19 mouse cellular contexts compared by ENCODE assay signal in genomic region chr2:130803706-130804105, GRCm38 (mm10).
DNase-seq lines count a peak whose midpoint lies in the region; ATAC-seq and TF ChIP-seq lines count a peak whose summit lies in the region.
"Had no signal": no experiment of that assay in that cellular context is flagged by ENCODE, and none has a peak within 500 bp of the region (broad histone marks: within the 10 kb centered on the region; RNA-seq: fewer than 3 reads in every experiment).

No protein-coding gene starts in this region.

- no peak overlapping the region for H3K4me3 ChIP-seq in hindbrain, postnatal 0 days (ENCODE audit: low read length)
- H3K4me3 ChIP-seq in hindbrain, embryonic 14.5 days (replicated peaks; ENCODE audit: low read length) = no peak overlapping the region
- H3K4me3 ChIP-seq in E14TG2a.4 (replicated peaks; ENCODE audit: low read length) = peak overlapping the region; percentile 72
- H3K4me3 ChIP-seq in forebrain, embryonic 12.5 days (replicated peaks) = no peak overlapping the region
- H3K4me3 ChIP-seq: heart, embryonic 10.5 days; kidney, embryonic 15.5 days; layer of hippocampus, adult 2 months; midbrain, embryonic 13.5 days had no signal

- H3K36me3 ChIP-seq in hindbrain, postnatal 0 days (ENCODE audit: insufficient read depth, low read length) = peaks cover 31% of the 10 kb centered on the region
- H3K36me3 ChIP-seq in hindbrain, embryonic 14.5 days (replicated peaks; ENCODE audit: control insufficient read depth, insufficient read depth) = peaks cover 68% of the 10 kb centered on the region
- peaks cover 10% of the 10 kb centered on the region for H3K36me3 ChIP-seq in E14TG2a.4 (ENCODE audit: insufficient read depth, low read length)
- H3K36me3 ChIP-seq in forebrain, embryonic 12.5 days (replicated peaks) = peaks cover 49% of the 10 kb centered on the region

- TF ChIP-seq CTCF in hindbrain, postnatal 0 days (IDR thresholded peaks at IDR 0.05; ENCODE audit: low read depth) = no peak
- TF ChIP-seq CTCF in E14TG2a.4 (conservative IDR thresholded peaks at IDR 0.05; ENCODE audit: low read length) = no peak

- H3K4me2 ChIP-seq in hindbrain, postnatal 0 days (ENCODE audit: low read depth, low read length) = no peak overlapping the region
- H3K4me2 ChIP-seq in hindbrain, embryonic 14.5 days (replicated peaks) = no peak overlapping the region
- no peak overlapping the region for H3K4me2 ChIP-seq in forebrain, embryonic 12.5 days
- H3K4me2 ChIP-seq: kidney, embryonic 15.5 days; midbrain, embryonic 13.5 days had no signal

- H3K27me3 ChIP-seq in hindbrain, postnatal 0 days (ENCODE audit: insufficient read depth, low read length) = no peaks in the 10 kb centered on the region
- no peaks in the 10 kb centered on the region for H3K27me3 ChIP-seq in hindbrain, embryonic 14.5 days (ENCODE audit: control insufficient read depth, insufficient read depth, low read length)
- H3K27me3 ChIP-seq in E14TG2a.4 (ENCODE audit: insufficient read depth, low read length) = no peaks in the 10 kb centered on the region
- H3K27me3 ChIP-seq in forebrain, embryonic 12.5 days = no peaks in the 10 kb centered on the region
- H3K27me3 ChIP-seq: CH12.LX; kidney, embryonic 15.5 days; midbrain, embryonic 13.5 days had no signal

- peak; percentile 20 for DNase-seq in cerebellum, adult 11 months
- DNase-seq in cerebellum, postnatal 4 days (ENCODE audit: low spot score in 2 of 2) = no peak
- DNase-seq in hindbrain, postnatal 0 days (ENCODE audit: low spot score) = peak; percentile 15
- no peak for DNase-seq in hindbrain, embryonic 14.5 days (ENCODE audit: low spot score)
- DNase-seq in cerebellum, postnatal 10 days = peak; percentile 54 to 66
- DNase-seq: embryo, embryonic 11 days; heart, postnatal 14 days; liver; lung, adult 18-20 months; lung, postnatal 4 days had no signal

- H3K9ac ChIP-seq in hindbrain, postnatal 0 days (replicated peaks; ENCODE audit: low read length) = no peak overlapping the region
- H3K9ac ChIP-seq in hindbrain, embryonic 14.5 days = no peak overlapping the region
- H3K9ac ChIP-seq in forebrain, embryonic 12.5 days = no peak overlapping the region
- H3K9ac ChIP-seq: kidney, embryonic 15.5 days; midbrain, embryonic 13.5 days had no signal

- H3K27ac ChIP-seq in hindbrain, postnatal 0 days = 0 out of 2 replicates have a peak overlapping the region, but pooled peaks have one; percentile 36
- H3K27ac ChIP-seq in hindbrain, embryonic 14.5 days = no peak overlapping the region
- H3K27ac ChIP-seq in forebrain, embryonic 12.5 days = no peak overlapping the region
- H3K27ac ChIP-seq: heart, embryonic 10.5 days; kidney, embryonic 15.5 days; layer of hippocampus, adult 2 months; midbrain, embryonic 13.5 days had no signal

- 62% methylated on average over 25 of the region's 25 CpGs for WGBS in hindbrain, postnatal 0 days
- 64% methylated on average over 25 of the region's 25 CpGs for WGBS in hindbrain, embryonic 14.5 days
- WGBS in forebrain, embryonic 12.5 days = 74% methylated on average over 25 of the region's 25 CpGs

- no peaks in the 10 kb centered on the region for H3K9me3 ChIP-seq in hindbrain, postnatal 0 days (ENCODE audit: low read length)
- H3K9me3 ChIP-seq in hindbrain, embryonic 14.5 days (ENCODE audit: control insufficient read depth, low read length) = no peaks in the 10 kb centered on the region
- no peaks in the 10 kb centered on the region for H3K9me3 ChIP-seq in E14TG2a.4 (ENCODE audit: low read length)
- no peaks in the 10 kb centered on the region for H3K9me3 ChIP-seq in forebrain, embryonic 12.5 days
- H3K9me3 ChIP-seq: heart, embryonic 10.5 days; kidney, embryonic 15.5 days; midbrain, embryonic 13.5 days had no signal

- no peak for ATAC-seq in hindbrain, postnatal 0 days
- ATAC-seq in hindbrain, embryonic 14.5 days (ENCODE audit: low FRiP score) = no peak
- no peak for ATAC-seq in forebrain, embryonic 12.5 days (ENCODE audit: low FRiP score)
- ATAC-seq in granulocyte monocyte progenitor cell, adult 5-6 weeks (replicated peaks; ENCODE audit: poor library complexity, severe bottlenecking) = no peak; the same call in 1 of the 2 replicates
- ATAC-seq: forebrain, embryonic 14.5 days; midbrain, embryonic 13.5 days had no signal

- H3K4me1 ChIP-seq in hindbrain, postnatal 0 days (ENCODE audit: insufficient read depth, low read length) = no peaks in the 10 kb centered on the region
- no peaks in the 10 kb centered on the region for H3K4me1 ChIP-seq in hindbrain, embryonic 14.5 days (replicated peaks; ENCODE audit: control insufficient read depth, insufficient read depth, low read length)
- peaks cover 16% of the 10 kb centered on the region for H3K4me1 ChIP-seq in E14TG2a.4 (replicated peaks; ENCODE audit: low read depth, low read length)
- H3K4me1 ChIP-seq in forebrain, embryonic 12.5 days = no peaks in the 10 kb centered on the region
- H3K4me1 ChIP-seq: heart, embryonic 10.5 days; kidney, embryonic 15.5 days; midbrain, embryonic 13.5 days had no signal

Comparison
In these comparisons a context has a peak if more than half of its experiments do, and no peak if none do; other contexts are left out.
1. DNase-seq: peak in cerebellum, adult 11 months (single experiment), hindbrain, postnatal 0 days (single experiment) and cerebellum, postnatal 10 days (2 of 2); none in cerebellum, postnatal 4 days (0 of 2) and hindbrain, embryonic 14.5 days (single experiment).